Mouse (Mus musculus): ENCODE measurements around the gene Caskin1.

DNA sequence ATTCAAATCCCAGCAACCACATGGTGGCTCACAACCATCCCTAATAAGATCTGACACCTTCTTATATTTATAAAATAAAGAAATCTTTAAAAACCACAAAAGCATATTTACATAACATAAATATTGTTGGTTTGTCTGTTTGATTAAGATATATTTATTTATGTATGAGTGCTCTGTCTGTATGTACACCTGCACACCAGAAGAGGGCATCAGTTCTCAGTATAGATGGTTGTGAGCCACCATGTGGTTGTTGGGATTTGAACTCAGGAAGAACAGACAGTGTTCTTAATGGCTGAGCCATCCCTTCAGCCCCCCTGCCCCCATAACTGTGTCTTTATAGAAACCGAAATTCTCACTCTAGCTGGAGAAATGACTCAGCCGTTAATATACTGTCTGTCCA, 56.8 kb downstream of the Caskin1 start:
- TF ChIP-seq CTCF (IDR thresholded peaks at IDR 0.05; ENCODE audit: low read depth, low read length) (no peak), POLR2A (IDR thresholded peaks at IDR 0.05; ENCODE audit: borderline replicate concordance, low read depth, low read length) (no peak)

All from bone marrow macrophage, adult 2 months (primary cell).